In genomic region chr13:92470151-92470550, GRCm38 (mm10) we compare ENCODE assay signal across 25 mouse cellular contexts. TPM values are rescaled to one million over a fixed set of nuclear protein-coding genes. Genes with fewer than 3 reads are reported as not detected.
DNase-seq lines count a peak whose midpoint lies in the region; ATAC-seq and TF ChIP-seq lines count a peak whose summit lies in the region.
"Had no signal": no experiment of that assay in that cellular context is flagged by ENCODE, and none has a peak within 500 bp of the region (broad histone marks: within the 10 kb centered on the region; RNA-seq: fewer than 3 reads in every experiment).

No protein-coding gene starts in this region.

- TF ChIP-seq CTCF in kidney, adult 2 months (conservative IDR thresholded peaks at IDR 0.05; ENCODE audit: insufficient read depth, insufficient read length, low read depth, low read length), result no peak

- no peak overlapping the region for H3K4me3 ChIP-seq in kidney, adult 2 months (ENCODE audit: insufficient read depth, low read depth, low read length)
- no peak overlapping the region for H3K4me3 ChIP-seq in kidney, embryonic 14.5 days (ENCODE audit: low read length)
- H3K4me3 ChIP-seq: embryonic facial prominence, embryonic 15.5 days; erythroblast, embryonic 14.5 days; forebrain, embryonic 10.5 days; heart, embryonic 10.5 days; hindbrain, embryonic 10.5 days had no signal

- peak overlapping the region; percentile 93; the same call in 1 of the 2 replicates for H3K27ac ChIP-seq in kidney, adult 2 months (ENCODE audit: insufficient read depth, low read depth, low read length)
- no peak overlapping the region for H3K27ac ChIP-seq in kidney, embryonic 14.5 days (ENCODE audit: low read depth, low read length)
- H3K27ac ChIP-seq: embryonic facial prominence, embryonic 15.5 days; forebrain, embryonic 10.5 days; heart, embryonic 10.5 days; hindbrain, embryonic 10.5 days; hindbrain, embryonic 14.5 days had no signal

- H3K27me3 ChIP-seq in kidney, adult 2 months (replicated peaks; ENCODE audit: control insufficient read depth, insufficient read depth, low read length), result no peaks in the 10 kb centered on the region
- no peaks in the 10 kb centered on the region for H3K27me3 ChIP-seq in kidney, embryonic 14.5 days (ENCODE audit: control insufficient read depth, insufficient read depth, low read length)
- H3K27me3 ChIP-seq: embryonic facial prominence, embryonic 15.5 days had no signal

- H3K9me3 ChIP-seq in kidney, embryonic 14.5 days (ENCODE audit: control insufficient read depth, low read length), result no peaks in the 10 kb centered on the region
- H3K9me3 ChIP-seq: embryonic facial prominence, embryonic 15.5 days; forebrain, embryonic 10.5 days; heart, embryonic 10.5 days; hindbrain, embryonic 10.5 days had no signal

- H3K4me1 ChIP-seq in kidney, adult 2 months (ENCODE audit: control insufficient read depth, insufficient read depth, low read length), result peaks cover 8% of the 10 kb centered on the region; the same call in 1 of the 2 replicates
- H3K4me1 ChIP-seq in kidney, embryonic 14.5 days (ENCODE audit: control insufficient read depth, insufficient read depth, low read length), result no peaks in the 10 kb centered on the region
- H3K4me1 ChIP-seq: embryonic facial prominence, embryonic 15.5 days; forebrain, embryonic 10.5 days; heart, embryonic 10.5 days; hindbrain, embryonic 10.5 days had no signal

- H3K4me2 ChIP-seq in kidney, embryonic 14.5 days (replicated peaks; ENCODE audit: low read depth, low read length), result no peak overlapping the region
- H3K4me2 ChIP-seq: embryonic facial prominence, embryonic 15.5 days; hindbrain, embryonic 14.5 days had no signal

- no peak for TF ChIP-seq POLR2A in kidney, adult 2 months (IDR thresholded peaks at IDR 0.05; ENCODE audit: low read depth, low read length)

- DNase-seq in kidney, adult 2 months, result peak; percentile 58
- DNase-seq in adipocyte (ENCODE audit: low spot score), result peak; percentile 34
- DNase-seq in kidney, adult 9 months, result peak; percentile 38
- DNase-seq in kidney, postnatal 36 days, result peak; percentile 37 to 38
- DNase-seq in left cerebral cortex, postnatal 10 days (ENCODE audit: extremely low spot score in 1 of 2, low spot score in 2 of 2), result no peak
- no peak for DNase-seq in gastrocnemius, postnatal 25 days
- DNase-seq: adrenal gland, postnatal 10 days; cerebellum, adult 11 months; cerebellum, adult 8-10 months; cerebellum, postnatal 14 days; embryo, embryonic 11 days; heart, postnatal 14 days had no signal

- intact Hi-C loops in left cerebral cortex, postnatal 10 days (cut with DNase I), result no loop called here

- H3K36me3 ChIP-seq in kidney, adult 2 months (ENCODE audit: control insufficient read depth, insufficient read depth, low read length), result no peaks in the 10 kb centered on the region
- no peaks in the 10 kb centered on the region for H3K36me3 ChIP-seq in kidney, embryonic 14.5 days (ENCODE audit: control insufficient read depth, insufficient read depth, low read length)
- H3K36me3 ChIP-seq: forebrain, embryonic 10.5 days; heart, embryonic 10.5 days; hindbrain, embryonic 10.5 days had no signal

- WGBS in kidney, adult 2 months, result 51% methylated on average over 2 of the region's 2 CpGs
- 62% methylated on average over 2 of the region's 2 CpGs for WGBS in kidney, embryonic 14.5 days

- ATAC-seq in kidney, embryonic 14.5 days (ENCODE audit: low FRiP score, low TSS enrichment), result no peak
- ATAC-seq: forebrain, embryonic 14.5 days had no signal

- H3K9ac ChIP-seq in kidney, embryonic 14.5 days (ENCODE audit: low read depth, low read length), result no peak overlapping the region
- H3K9ac ChIP-seq: embryonic facial prominence, embryonic 15.5 days; hindbrain, embryonic 14.5 days had no signal

RNA-seq across cellular contexts. Expression of gene Fam151b, which starts 13.7 kb away (rescaled TPM):
- 4.6 and 5.1 TPM in 2 replicates for polyA plus RNA-seq in kidney, adult 2 months (2012; rRNA removed)
- polyA plus RNA-seq in kidney, embryonic 14.5 days (2014; fragmentation: Nextera tagmentation; extraction: Ambion mirVana), result 0.18 TPM in 1 of 2 replicates, not detected in the other
- total RNA-seq in left cerebral cortex, postnatal 10 days (2021), result 1 to 10 TPM; 8.7 to 8.9 TPM
- 1 to 10 TPM; 2.0 to 2.4 TPM for total RNA-seq in gastrocnemius, postnatal 25 days (2021)
- polyA plus RNA-seq: embryonic facial prominence, embryonic 11.5 days; erythroblast, embryonic 14.5 days; heart, embryonic 10.5 days; hindbrain, embryonic 14.5 days had no signal

RNA-seq across cellular contexts. Expression of gene Ankrd34b, which starts 44.5 kb away (rescaled TPM):
- polyA plus RNA-seq in kidney, adult 2 months (2012; rRNA removed), result 0.23 and 0.37 TPM in 2 replicates
- 0.06 and 0.07 TPM in 2 replicates for polyA plus RNA-seq in kidney, embryonic 14.5 days (2014; fragmentation: Nextera tagmentation; extraction: Ambion mirVana)
- total RNA-seq in left cerebral cortex, postnatal 10 days (2021), result 10 to 100 TPM; 12.5 to 13.3 TPM
- not detected for total RNA-seq in gastrocnemius, postnatal 25 days (2021)
- total RNA-seq: common myeloid progenitor, adult 5-6 weeks; gastrocnemius, adult 8-10 months; gastrocnemius, postnatal 4 days; heart, adult 18-20 months had no signal
- polyA plus RNA-seq: embryonic facial prominence, embryonic 11.5 days; erythroblast, embryonic 14.5 days had no signal

Comparison
In these comparisons a context has a peak if more than half of its experiments do, and no peak if none do; other contexts are left out.
1. DNase-seq: peak in kidney, adult 2 months (single experiment), adipocyte (single experiment), kidney, adult 9 months (single experiment) and kidney, postnatal 36 days (2 of 2); none in left cerebral cortex, postnatal 10 days (0 of 2) and gastrocnemius, postnatal 25 days (single experiment).
2. RNA of gene Ankrd34b, which starts 44.5 kb away (total RNA-seq): 12.5 to 13.3 TPM in left cerebral cortex, postnatal 10 days; not detected in gastrocnemius, postnatal 25 days; every median in the first group is over 10 times any median in the second.